ENCODE assay signal across 23 mouse cellular contexts in genomic region chr14:36245849-36246248, GRCm38 (mm10).
DNase-seq lines count a peak whose midpoint lies in the region; ATAC-seq and TF ChIP-seq lines count a peak whose summit lies in the region.
"Had no signal": no experiment of that assay in that cellular context is flagged by ENCODE, and none has a peak within 500 bp of the region (broad histone marks: within the 10 kb centered on the region; RNA-seq: fewer than 3 reads in every experiment).

No protein-coding gene starts in this region.

- no peak overlapping the region for H3K4me3 ChIP-seq in heart, embryonic 11.5 days (ENCODE audit: low read depth, low read length)
- no peak overlapping the region for H3K4me3 ChIP-seq in hindbrain, postnatal 0 days (ENCODE audit: low read length)

- H3K9ac ChIP-seq in heart, embryonic 11.5 days (ENCODE audit: low read depth, low read length), result no peak overlapping the region
- no peak overlapping the region for H3K9ac ChIP-seq in hindbrain, postnatal 0 days (replicated peaks; ENCODE audit: low read length)

- peak; percentile 4 for DNase-seq in 416B (ENCODE audit: low read depth)
- DNase-seq in hindbrain, postnatal 0 days (ENCODE audit: low spot score), result no peak
- DNase-seq in right cerebral cortex, adult 18-20 months, result no peak
- no peak for DNase-seq in embryo, embryonic 9.5 days (ENCODE audit: extremely low spot score)
- DNase-seq: adrenal gland, adult 2 months; adrenal gland, adult 8-10 months; adrenal gland, postnatal 10 days; adrenal gland, postnatal 14 days; adrenal gland, postnatal 25 days; adrenal gland, postnatal 36 days; B cell, adult 2 months; cerebellum, adult 11 months; cerebellum, adult 11-12 months; cerebellum, adult 18-20 months had no signal

- no peaks in the 10 kb centered on the region for H3K9me3 ChIP-seq in heart, embryonic 11.5 days (replicated peaks; ENCODE audit: control insufficient read depth, low read length)
- no peaks in the 10 kb centered on the region for H3K9me3 ChIP-seq in hindbrain, postnatal 0 days (ENCODE audit: low read length)
- H3K9me3 ChIP-seq: G1E had no signal

- H3K4me2 ChIP-seq in heart, embryonic 11.5 days, result no peak overlapping the region
- no peak overlapping the region for H3K4me2 ChIP-seq in hindbrain, postnatal 0 days (ENCODE audit: low read depth, low read length)

- no peaks in the 10 kb centered on the region for H3K27me3 ChIP-seq in heart, embryonic 11.5 days (ENCODE audit: control insufficient read depth, insufficient read depth, low read length)
- no peaks in the 10 kb centered on the region for H3K27me3 ChIP-seq in hindbrain, postnatal 0 days (ENCODE audit: insufficient read depth, low read length)
- H3K27me3 ChIP-seq: CH12.LX, Patski had no signal

- H3K4me1 ChIP-seq in heart, embryonic 11.5 days (ENCODE audit: control insufficient read depth, insufficient read depth, low read length), result no peaks in the 10 kb centered on the region
- no peaks in the 10 kb centered on the region for H3K4me1 ChIP-seq in hindbrain, postnatal 0 days (ENCODE audit: insufficient read depth, low read length)

- H3K27ac ChIP-seq in heart, embryonic 11.5 days (ENCODE audit: low read depth, low read length), result no peak overlapping the region
- H3K27ac ChIP-seq in hindbrain, postnatal 0 days, result no peak overlapping the region

- TF ChIP-seq CTCF in hindbrain, postnatal 0 days (IDR thresholded peaks at IDR 0.05; ENCODE audit: low read depth), result no peak

- H3K36me3 ChIP-seq in heart, embryonic 11.5 days (ENCODE audit: control insufficient read depth, insufficient read depth, low read length), result no peaks in the 10 kb centered on the region
- no peaks in the 10 kb centered on the region for H3K36me3 ChIP-seq in hindbrain, postnatal 0 days (ENCODE audit: insufficient read depth, low read length)
- H3K36me3 ChIP-seq: G1E had no signal

- peak; percentile 33; the same call in 1 of the 2 replicates for ATAC-seq in granulocyte monocyte progenitor cell, adult 5-6 weeks (replicated peaks; ENCODE audit: poor library complexity, severe bottlenecking)
- peak; percentile 80 for ATAC-seq in megakaryocyte, adult 5-6 weeks (ENCODE audit: poor library complexity, severe bottlenecking)
- peak; percentile 56; the same call in 1 of the 2 replicates for ATAC-seq in neutrophil, adult 5-6 weeks (ENCODE audit: extremely low read depth, insufficient number of reproducible peaks, low FRiP score, poor library complexity, severe bottlenecking)
- ATAC-seq in heart, embryonic 11.5 days (replicated peaks; ENCODE audit: insufficient number of reproducible peaks, low FRiP score, low TSS enrichment), result no peak
- no peak for ATAC-seq in hindbrain, postnatal 0 days
- ATAC-seq: activated CD4-positive, CD25-positive, alpha-beta regulatory T cell, adult 4 months; CD4-positive, CD25-positive, alpha-beta regulatory T cell, adult 4 months; Patski had no signal

Comparison
In these comparisons a context has a peak if more than half of its experiments do, and no peak if none do; other contexts are left out.
1. ATAC-seq: peak in granulocyte monocyte progenitor cell, adult 5-6 weeks (single experiment), megakaryocyte, adult 5-6 weeks (single experiment) and neutrophil, adult 5-6 weeks (single experiment); none in heart, embryonic 11.5 days (single experiment) and hindbrain, postnatal 0 days (single experiment).